Mouse (Mus musculus): ENCODE results near the gene Unc93b1.

Unc93b1 gene

DNA sequence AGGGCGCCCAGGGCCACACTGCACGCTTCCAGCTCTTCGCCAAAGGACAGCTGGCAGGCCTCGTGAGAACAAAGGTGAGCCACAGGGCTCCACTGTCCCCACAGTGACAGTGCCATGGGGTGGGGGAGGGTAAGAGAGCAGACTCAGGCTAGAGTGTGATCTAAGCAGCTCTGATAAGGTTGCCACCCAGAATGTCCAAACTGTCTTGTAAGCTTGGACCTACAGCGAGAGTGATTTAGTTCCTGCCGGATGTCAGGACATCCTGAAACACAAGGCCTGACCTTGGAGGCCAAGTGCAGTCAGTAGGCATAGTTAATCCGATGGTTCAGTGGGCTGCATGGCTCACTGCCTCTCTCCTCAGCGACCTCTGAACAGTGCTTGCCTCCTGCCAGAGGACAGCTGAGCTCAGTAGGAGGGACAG, 50.3 kb downstream of the Unc93b1 start:
- DNase-seq (ENCODE audit: low spot score), result no peak

DNA sequence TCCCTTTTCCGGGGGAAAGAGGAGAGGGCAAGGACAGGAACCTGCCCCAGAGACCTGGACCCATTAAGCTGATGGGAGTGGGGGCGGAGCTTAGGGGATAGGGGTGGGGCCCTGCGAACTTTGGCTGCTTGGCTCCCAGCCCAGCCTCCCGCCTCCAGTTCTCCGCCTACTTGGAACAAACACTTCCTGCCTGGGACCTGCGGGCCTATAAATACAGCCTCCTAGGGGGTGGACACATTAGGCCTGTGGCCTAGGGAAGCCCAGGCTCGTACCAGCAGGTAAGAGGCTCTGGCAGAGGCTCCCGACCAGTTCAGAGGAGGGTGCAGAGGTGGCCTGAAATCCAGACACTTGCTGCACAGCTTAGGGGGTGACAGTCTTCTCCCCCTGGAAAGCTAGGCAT, 51.3 kb downstream of the Unc93b1 start, which contains the start of gene Acy3:
TSS of gene Acy3 (plus strand) at position 237 of the 400 bp plus-strand sequence.
- peak; percentile 91 for DNase-seq (ENCODE audit: low spot score)

DNA sequence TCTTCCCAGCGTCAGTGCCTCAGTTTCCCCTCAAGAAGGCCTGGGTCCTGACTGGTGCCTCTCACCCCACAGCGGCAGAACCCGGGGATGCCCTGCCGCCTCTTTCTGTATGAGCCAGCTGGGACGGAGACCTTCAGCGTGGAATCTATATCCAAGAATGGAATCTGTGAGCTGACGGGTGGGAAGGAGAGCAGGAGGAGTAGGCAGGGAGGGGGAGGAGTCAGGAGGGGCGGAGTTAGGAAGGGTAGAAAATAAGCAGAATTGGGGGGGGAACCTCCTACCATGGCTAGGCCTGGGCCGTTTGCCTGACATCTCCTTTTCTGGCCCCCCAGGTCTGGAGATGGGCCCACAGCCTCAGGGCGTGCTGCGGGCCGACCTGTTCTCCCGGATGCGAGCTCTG, 53.1 kb downstream of the Unc93b1 start:
- DNase-seq (ENCODE audit: low spot score), result no peak

DNA sequence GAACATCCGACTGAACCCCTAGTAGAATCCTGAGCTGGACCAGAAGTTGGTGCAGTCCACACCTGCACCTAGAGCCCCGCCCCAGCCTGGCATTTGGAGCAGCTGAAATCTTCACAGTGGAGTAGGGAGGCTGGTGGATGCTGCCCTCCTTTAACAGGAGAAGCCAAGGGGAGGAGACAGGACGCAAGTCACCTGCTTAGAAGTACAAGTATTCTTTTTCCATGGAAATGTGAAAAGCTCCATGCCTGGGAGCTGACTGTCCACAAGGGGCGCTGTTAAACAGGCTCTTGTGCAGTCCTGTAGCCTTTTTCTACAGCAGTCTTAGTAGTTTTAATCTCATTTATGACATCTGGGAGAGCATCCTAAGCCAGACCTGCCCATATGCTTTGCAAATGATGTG, 53.8 kb downstream of the Unc93b1 start:
- no peak for DNase-seq (ENCODE audit: low spot score)

DNA sequence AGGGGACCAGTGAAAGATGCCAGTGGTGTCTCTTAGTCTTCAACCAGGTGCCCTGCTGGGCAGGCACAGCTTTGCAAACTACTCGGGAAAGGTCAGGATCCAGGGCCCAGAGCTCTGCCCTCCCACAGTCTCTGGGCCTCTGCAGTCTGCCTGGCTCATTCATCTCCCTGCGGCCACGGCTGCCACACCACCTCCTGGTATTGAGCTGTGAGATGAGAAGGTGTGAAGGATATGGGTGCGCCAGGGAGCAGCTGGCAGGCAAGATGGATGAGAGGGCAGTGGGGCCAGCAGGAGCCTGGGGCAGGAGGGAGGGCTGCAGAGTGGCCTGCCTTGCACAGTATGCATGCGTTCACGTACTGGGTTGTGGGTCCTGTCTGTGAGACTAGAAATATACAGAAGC, 55.8 kb downstream of the Unc93b1 start:
- no peak for DNase-seq (ENCODE audit: low spot score)

DNA sequence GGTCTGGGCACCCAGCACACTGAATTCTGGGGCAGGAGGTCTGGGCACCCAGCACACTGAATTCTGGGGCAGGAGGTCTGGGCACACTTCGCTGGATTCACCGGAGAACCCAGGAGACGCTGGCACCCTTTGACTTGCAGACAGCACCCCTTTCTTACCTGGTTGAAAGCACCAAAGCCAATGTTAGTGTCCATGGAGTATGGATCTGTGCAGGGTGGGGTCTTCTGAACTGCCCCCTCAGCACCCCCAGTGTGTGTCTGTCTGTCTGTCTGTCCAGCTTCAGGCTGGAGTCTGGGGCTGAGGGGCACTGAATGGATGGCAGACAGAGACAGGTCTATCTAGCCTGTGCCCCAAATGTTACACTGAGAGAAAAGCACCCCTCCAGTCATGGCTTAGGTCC, 56.6 kb downstream of the Unc93b1 start:
- DNase-seq (ENCODE audit: low spot score), result no peak

DNA sequence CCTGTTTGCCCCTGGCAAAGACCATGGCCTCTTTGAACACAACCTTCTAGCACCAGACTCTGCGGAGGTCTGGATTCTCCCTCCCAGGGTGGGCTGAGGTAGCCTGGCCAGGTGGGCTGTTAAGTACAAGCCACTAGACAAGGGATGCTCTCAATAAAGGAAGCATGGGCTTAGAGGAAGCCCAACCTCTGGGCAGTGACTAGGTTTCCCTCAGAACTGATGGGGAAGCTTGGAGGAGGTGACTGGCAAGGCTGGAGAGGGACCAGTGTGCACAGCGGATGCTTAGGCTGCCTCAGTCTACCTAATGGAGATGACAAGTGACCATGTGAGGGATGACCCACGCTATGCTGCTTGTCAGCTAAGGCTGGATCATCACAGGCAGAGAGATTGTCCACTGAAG, 57.0 kb downstream of the Unc93b1 start:
- no peak for DNase-seq (ENCODE audit: low spot score)

DNA sequence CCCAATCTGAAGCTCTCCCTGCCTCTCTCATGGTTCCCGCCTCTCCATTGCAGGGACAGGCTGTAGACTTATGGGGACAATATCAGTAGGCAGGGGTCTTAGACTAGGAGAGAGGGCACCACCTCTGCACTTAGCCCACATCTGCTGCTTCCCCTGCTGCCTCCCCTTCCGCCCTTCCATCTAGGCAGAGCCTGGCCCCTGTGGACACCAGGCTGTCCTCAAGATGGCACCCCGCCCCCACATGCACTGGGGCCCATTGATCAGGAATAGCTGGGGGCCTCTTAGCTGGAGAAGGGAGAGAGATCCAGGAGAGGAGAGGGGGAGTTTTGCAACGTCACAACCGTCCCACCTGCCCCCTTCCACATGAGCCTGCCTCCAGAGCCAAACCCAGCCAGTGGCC, 57.4 kb downstream of the Unc93b1 start, which contains the start of gene Tbx10:
TSS of gene Tbx10 (plus strand) at position 337 of the 400 bp plus-strand sequence.
- DNase-seq (ENCODE audit: low spot score), result no peak

DNA sequence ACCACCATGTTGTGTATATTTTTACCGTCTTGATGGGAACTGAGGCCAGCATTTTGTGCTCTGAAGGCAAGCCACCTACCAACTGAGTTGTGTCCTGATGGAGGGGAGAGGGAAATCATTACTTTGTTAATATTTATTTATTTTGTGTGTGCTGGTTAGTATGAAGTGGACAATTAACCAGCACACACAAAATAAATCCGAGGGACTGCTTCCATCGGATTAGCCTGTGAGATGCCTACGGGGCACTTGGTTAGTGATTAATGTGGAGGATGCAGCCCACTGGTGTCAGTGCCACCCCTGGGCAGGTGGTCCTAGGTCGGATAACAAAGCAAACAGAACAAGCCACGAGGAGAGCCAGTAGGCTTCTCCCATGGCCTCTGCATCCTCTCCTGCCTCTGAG, 59.9 kb downstream of the Unc93b1 start:
- DNase-seq (ENCODE audit: low spot score), result no peak

DNA sequence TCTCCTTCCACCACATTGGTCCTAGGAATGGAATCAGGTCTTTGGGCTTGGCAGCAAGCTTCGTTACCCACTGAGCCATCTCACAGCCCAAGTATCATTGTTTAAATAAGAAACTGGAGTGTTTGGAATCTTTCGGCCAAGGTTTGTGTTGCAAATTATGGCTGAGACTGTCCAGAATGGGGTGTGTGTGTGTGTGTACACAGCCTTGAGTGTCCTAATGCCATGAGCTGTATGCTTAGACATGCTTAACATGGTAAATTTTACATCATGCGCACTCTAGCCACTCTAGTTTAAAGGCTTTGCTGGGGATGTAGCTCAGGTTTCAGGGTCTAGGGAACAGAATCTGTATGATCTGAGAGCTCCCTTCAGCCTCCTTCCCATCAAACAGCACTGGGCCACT, 60.5 kb downstream of the Unc93b1 start:
- DNase-seq (ENCODE audit: low spot score), result no peak

DNA sequence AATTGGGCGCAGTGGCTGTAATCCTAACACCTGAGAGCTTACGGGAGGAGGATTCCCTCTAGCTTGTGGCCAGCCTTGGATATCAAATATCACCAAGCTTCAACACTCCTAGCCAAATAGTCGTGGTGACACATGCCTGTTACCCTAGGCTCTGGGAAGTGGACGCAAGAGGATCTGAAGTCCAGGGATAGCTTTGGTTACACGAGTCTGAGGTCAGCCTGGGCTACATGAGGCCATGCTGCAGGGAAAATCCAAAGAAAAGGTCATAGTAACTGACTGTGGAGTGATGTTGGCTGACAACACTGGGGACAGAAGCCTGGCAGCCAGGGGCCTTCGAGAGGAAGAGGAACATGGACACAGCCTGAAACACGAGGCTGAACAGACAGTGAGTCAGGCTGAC, 61.1 kb downstream of the Unc93b1 start:
- DNase-seq (ENCODE audit: low spot score), result no peak

DNA sequence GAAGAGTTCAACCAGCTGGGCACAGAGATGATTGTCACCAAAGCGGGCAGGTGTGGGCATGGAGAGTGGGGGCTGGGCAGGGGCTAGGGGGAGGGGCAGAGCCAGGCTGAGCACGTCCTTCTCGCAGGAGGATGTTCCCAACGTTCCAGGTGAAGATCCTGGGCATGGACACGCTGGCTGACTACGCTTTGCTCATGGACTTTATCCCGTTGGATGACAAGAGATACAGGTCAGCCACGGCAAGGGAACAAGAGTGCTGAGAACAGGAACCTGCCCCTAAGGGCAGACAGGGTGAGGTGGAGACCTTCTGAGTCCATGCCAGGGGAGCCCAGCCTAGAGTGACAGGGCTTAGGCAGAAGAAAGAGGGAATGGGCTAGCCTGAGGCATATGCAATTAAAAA, 61.8 kb downstream of the Unc93b1 start:
- no peak for DNase-seq (ENCODE audit: low spot score)

DNA sequence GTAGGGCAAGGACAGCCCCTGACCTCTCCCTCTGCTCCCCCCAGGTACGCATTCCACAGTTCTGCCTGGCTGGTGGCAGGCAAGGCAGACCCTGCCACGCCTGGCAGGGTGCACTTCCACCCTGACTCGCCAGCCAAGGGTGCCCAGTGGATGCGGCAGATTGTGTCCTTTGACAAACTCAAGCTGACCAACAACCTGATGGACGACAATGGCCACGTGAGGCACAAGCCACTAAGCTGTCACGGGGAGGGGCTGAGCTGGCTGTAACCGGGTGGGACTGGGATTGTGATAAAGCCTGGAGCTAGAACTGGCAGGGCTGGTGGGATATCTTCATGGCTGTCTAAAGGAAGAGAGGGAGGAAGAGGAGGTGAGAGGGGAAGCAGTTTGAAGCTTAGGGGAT, 62.2 kb downstream of the Unc93b1 start:
- no peak for DNase-seq (ENCODE audit: low spot score)

DNA sequence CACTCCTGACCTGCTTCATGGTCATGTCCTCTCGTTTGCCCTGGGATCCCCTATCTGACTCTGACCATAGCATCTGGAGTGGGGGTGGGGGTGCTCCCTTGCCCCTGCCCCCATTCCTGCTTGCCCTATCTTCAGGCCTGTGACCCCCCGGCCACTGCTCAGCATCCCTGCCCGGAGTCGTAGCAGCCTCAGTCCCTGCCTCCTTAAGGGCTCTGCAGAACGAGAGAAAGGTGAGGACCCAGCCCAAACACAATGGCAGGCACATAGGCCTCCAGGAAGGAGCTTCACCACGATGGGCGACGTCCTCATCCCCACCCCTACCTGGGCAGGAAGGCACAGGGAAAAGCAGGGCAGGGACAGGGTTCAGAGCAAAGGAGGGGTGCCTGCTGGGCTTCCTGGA, 63.3 kb downstream of the Unc93b1 start:
- no peak for DNase-seq (ENCODE audit: low spot score)
